Mouse (Mus musculus): Measurements from ENCODE around the gene Osgin1. TPM values are rescaled to one million over a fixed set of nuclear protein-coding genes. Genes with fewer than 3 reads are reported as not detected.

Gene Osgin1
- total RNA-seq, 2 experiments from 2014 or later = 0.55 to 1.0 TPM

GRCm38 (mm10) chr8:119421603-119422122, 12.3 kb upstream of the Osgin1 start:
- intact Hi-C loops (cut with DNase I) = no loop called here
- DNase-seq (ENCODE audit: low spot score in 2 of 2) = no peak

- DNase-seq (ENCODE audit: low spot score in 2 of 2) = peak in 1 of 2 experiments; percentile 56
- intact Hi-C loops (cut with DNase I) = no loop called here
These were observed 11.7 kb upstream of the Osgin1 start for GRCm38 (mm10) chr8:119422123-119422711.

- no peak for DNase-seq (ENCODE audit: low spot score in 2 of 2)
- intact Hi-C loops (cut with DNase I) = no loop called here
These were observed 10.2 kb upstream of the Osgin1 start for GRCm38 (mm10) chr8:119423631-119424141.

- intact Hi-C loops (cut with DNase I) = no loop called here
- DNase-seq (ENCODE audit: low spot score in 2 of 2) = no peak
These were observed 9.7 kb upstream of the Osgin1 start for GRCm38 (mm10) chr8:119424199-119424733.

- no peak for DNase-seq (ENCODE audit: low spot score in 2 of 2)
- intact Hi-C loops (cut with DNase I) = no loop called here
These were observed 9.2 kb upstream of the Osgin1 start for GRCm38 (mm10) chr8:119424740-119425139.

GRCm38 (mm10) chr8:119425533-119425932, 8.4 kb upstream of the Osgin1 start:
- intact Hi-C loops (cut with DNase I) = no loop called here

GRCm38 (mm10) chr8:119426069-119426735, 7.7 kb upstream of the Osgin1 start:
- DNase-seq (ENCODE audit: low spot score in 2 of 2) = no peak
- intact Hi-C loops (cut with DNase I) = no loop called here

More at GRCm38 (mm10) chr8:119425533-119425932, 8.4 kb upstream of the Osgin1 start:
- no peak for DNase-seq (ENCODE audit: low spot score in 2 of 2)

- no peak for DNase-seq (ENCODE audit: low spot score in 2 of 2)
- intact Hi-C loops (cut with DNase I) = no loop called here
These were observed 6.1 kb upstream of the Osgin1 start for GRCm38 (mm10) chr8:119427634-119428349.

- intact Hi-C loops (cut with DNase I) = no loop called here
- no peak for DNase-seq (ENCODE audit: low spot score in 2 of 2)
These were observed 5.6 kb upstream of the Osgin1 start for GRCm38 (mm10) chr8:119428350-119428740.

GRCm38 (mm10) chr8:119428766-119429327, 5.1 kb upstream of the Osgin1 start:
- intact Hi-C loops (cut with DNase I) = no loop called here
- no peak for DNase-seq (ENCODE audit: low spot score in 2 of 2)

- DNase-seq (ENCODE audit: low spot score in 2 of 2) = no peak
- intact Hi-C loops (cut with DNase I) = no loop called here
These were observed 4.4 kb upstream of the Osgin1 start for GRCm38 (mm10) chr8:119429552-119429951.

GRCm38 (mm10) chr8:119430250-119430649, 3.7 kb upstream of the Osgin1 start:
- intact Hi-C loops (cut with DNase I) = loop anchor here (10.0 kb wide), 1 partner anchor 415 kb away; the partner anchor contains the start of gene Cotl1
- no peak for DNase-seq (ENCODE audit: low spot score in 2 of 2)

GRCm38 (mm10) chr8:119430690-119431089, 3.2 kb upstream of the Osgin1 start:
- intact Hi-C loops (cut with DNase I) = loop anchor here (10.0 kb wide), 1 partner anchor 414 kb away; the partner anchor contains the start of gene Cotl1
- no peak for DNase-seq (ENCODE audit: low spot score in 2 of 2)

GRCm38 (mm10) chr8:119432372-119432771, 1.6 kb upstream of the Osgin1 start:
- intact Hi-C loops (cut with DNase I) = loop anchor here (10.0 kb wide), 1 partner anchor 412 kb away; the partner anchor contains the start of gene Cotl1
- DNase-seq (ENCODE audit: low spot score in 2 of 2) = no peak

GRCm38 (mm10) chr8:119434569-119434968, 645 bp downstream of the Osgin1 start:
- intact Hi-C loops (cut with DNase I) = loop anchor here (10.0 kb wide), 1 partner anchor 410 kb away; the partner anchor contains the start of gene Cotl1
- DNase-seq (ENCODE audit: low spot score in 2 of 2) = no peak

GRCm38 (mm10) chr8:119435527-119435926, 1.6 kb downstream of the Osgin1 start:
- no peak for DNase-seq (ENCODE audit: low spot score in 2 of 2)
- intact Hi-C loops (cut with DNase I) = loop anchor here (10.0 kb wide), 1 partner anchor 409 kb away; the partner anchor contains the start of gene Cotl1

GRCm38 (mm10) chr8:119436331-119436730, 2.4 kb downstream of the Osgin1 start:
- no peak for DNase-seq (ENCODE audit: low spot score in 2 of 2)
- intact Hi-C loops (cut with DNase I) = loop anchor here (10.0 kb wide), 1 partner anchor 408 kb away; the partner anchor contains the start of gene Cotl1

- intact Hi-C loops (cut with DNase I) = loop anchor here (10.0 kb wide), 1 partner anchor 408 kb away; the partner anchor contains the start of gene Cotl1
- DNase-seq (ENCODE audit: low spot score in 2 of 2) = no peak
These were observed 3.0 kb downstream of the Osgin1 start for GRCm38 (mm10) chr8:119436933-119437332.

GRCm38 (mm10) chr8:119437506-119437905, 3.6 kb downstream of the Osgin1 start:
- intact Hi-C loops (cut with DNase I) = loop anchor here (10.0 kb wide), 1 partner anchor 407 kb away; the partner anchor contains the start of gene Cotl1
- no peak for DNase-seq (ENCODE audit: low spot score in 2 of 2)

All from left cerebral cortex, postnatal 25 days (tissue).